Comparison of ENCODE assay signal across 11 mouse cellular contexts in genomic region chr7:115568301-115568700, GRCm38 (mm10).
DNase-seq lines count a peak whose midpoint lies in the region; ATAC-seq and TF ChIP-seq lines count a peak whose summit lies in the region.
"Had no signal": no experiment of that assay in that cellular context is flagged by ENCODE, and none has a peak within 500 bp of the region (broad histone marks: within the 10 kb centered on the region; RNA-seq: fewer than 3 reads in every experiment).

No protein-coding gene starts in this region.

- peak; percentile 66; the same call in 1 of the 2 replicates for ATAC-seq in forebrain, embryonic 15.5 days (replicated peaks)
- 0 out of 2 replicates have a peak, but pooled peaks have one; percentile 17 for ATAC-seq in midbrain, embryonic 13.5 days
- ATAC-seq in activated CD4-positive, CD25-positive, alpha-beta regulatory T cell, adult 4 months: no peak
- ATAC-seq in liver, postnatal 0 days: no peak
- ATAC-seq: CD4-positive, CD25-positive, alpha-beta regulatory T cell, adult 4 months had no signal

- H3K36me3 ChIP-seq in forebrain, embryonic 15.5 days: no peaks in the 10 kb centered on the region
- no peaks in the 10 kb centered on the region for H3K36me3 ChIP-seq in midbrain, embryonic 13.5 days
- no peaks in the 10 kb centered on the region; the same call in 1 of the 2 replicates for H3K36me3 ChIP-seq in liver, postnatal 0 days (replicated peaks; ENCODE audit: insufficient read depth, low read length)
- H3K36me3 ChIP-seq: limb, embryonic 15.5 days had no signal

- no peaks in the 10 kb centered on the region for H3K9me3 ChIP-seq in forebrain, embryonic 15.5 days
- H3K9me3 ChIP-seq in midbrain, embryonic 13.5 days: no peaks in the 10 kb centered on the region
- no peaks in the 10 kb centered on the region for H3K9me3 ChIP-seq in liver, postnatal 0 days (ENCODE audit: low read length)
- H3K9me3 ChIP-seq: limb, embryonic 15.5 days had no signal

- H3K4me2 ChIP-seq in forebrain, embryonic 15.5 days (replicated peaks): peak overlapping the region; percentile 43
- peak overlapping the region; percentile 50 for H3K4me2 ChIP-seq in midbrain, embryonic 13.5 days (replicated peaks)
- H3K4me2 ChIP-seq in liver, postnatal 0 days (ENCODE audit: low read depth, low read length): no peak overlapping the region
- H3K4me2 ChIP-seq: limb, embryonic 15.5 days had no signal

- peaks cover 35% of the 10 kb centered on the region for H3K4me1 ChIP-seq in forebrain, embryonic 15.5 days
- peaks cover 39% of the 10 kb centered on the region for H3K4me1 ChIP-seq in midbrain, embryonic 13.5 days (replicated peaks)
- peaks cover 4% of the 10 kb centered on the region; the same call in 1 of the 2 replicates for H3K4me1 ChIP-seq in liver, postnatal 0 days (ENCODE audit: insufficient read depth)

- peak overlapping the region; percentile 12 for H3K4me3 ChIP-seq in forebrain, embryonic 15.5 days
- peak overlapping the region; percentile 22 for H3K4me3 ChIP-seq in midbrain, embryonic 13.5 days (replicated peaks)
- H3K4me3 ChIP-seq in liver, postnatal 0 days (ENCODE audit: low read depth, low read length): no peak overlapping the region
- H3K4me3 ChIP-seq: limb, embryonic 15.5 days had no signal

- no peak for TF ChIP-seq EP300 in liver, postnatal 0 days (IDR thresholded peaks at IDR 0.05; ENCODE audit: low read depth)

- H3K27me3 ChIP-seq in forebrain, embryonic 15.5 days: no peaks in the 10 kb centered on the region
- H3K27me3 ChIP-seq in midbrain, embryonic 13.5 days: 0 out of 2 replicates have a peak, but pooled peaks cover 8% of the 10 kb centered on the region
- H3K27me3 ChIP-seq in liver, postnatal 0 days (ENCODE audit: insufficient read depth, low read length): no peaks in the 10 kb centered on the region
- H3K27me3 ChIP-seq: limb, embryonic 15.5 days had no signal

- DNase-seq in gastrocnemius, postnatal 25 days: peak; percentile 22
- DNase-seq in gastrocnemius, postnatal 14 days: no peak
- DNase-seq in embryo, embryonic 10.5 days (ENCODE audit: low spot score): peak; percentile 68
- DNase-seq in liver, postnatal 0 days: no peak
- no peak for DNase-seq in cerebellum, postnatal 36 days
- DNase-seq: cerebellum, adult 11-12 months had no signal

- WGBS in forebrain, embryonic 15.5 days: 10% methylated on average over 11 of the region's 11 CpGs
- 18% methylated on average over 11 of the region's 11 CpGs for WGBS in midbrain, embryonic 13.5 days
- WGBS in liver, postnatal 0 days (ENCODE audit: insufficient replicate concordance): 91% methylated on average over 11 of the region's 11 CpGs

- no peak overlapping the region for H3K9ac ChIP-seq in forebrain, embryonic 15.5 days (replicated peaks)
- no peak overlapping the region for H3K9ac ChIP-seq in midbrain, embryonic 13.5 days (replicated peaks)
- no peak overlapping the region for H3K9ac ChIP-seq in liver, postnatal 0 days (replicated peaks)
- H3K9ac ChIP-seq: limb, embryonic 15.5 days had no signal

- TF ChIP-seq CTCF in liver, postnatal 0 days (IDR thresholded peaks at IDR 0.05; ENCODE audit: low read depth): no peak

- intact Hi-C loops in gastrocnemius, postnatal 14 days (cut with DNase I; ENCODE audit: low total_unique reads): no loop called here

- peak overlapping the region; percentile 51 for H3K27ac ChIP-seq in forebrain, embryonic 15.5 days (replicated peaks)
- peak overlapping the region; percentile 56; the same call in 1 of the 2 replicates for H3K27ac ChIP-seq in midbrain, embryonic 13.5 days
- H3K27ac ChIP-seq in liver, postnatal 0 days (ENCODE audit: low read depth): no peak overlapping the region
- H3K27ac ChIP-seq: limb, embryonic 15.5 days had no signal

Comparison
In these comparisons a context has a peak if more than half of its experiments do, and no peak if none do; other contexts are left out.
1. DNase-seq: peak in gastrocnemius, postnatal 25 days (single experiment) and embryo, embryonic 10.5 days (single experiment); none in gastrocnemius, postnatal 14 days (single experiment), liver, postnatal 0 days (single experiment) and cerebellum, postnatal 36 days (0 of 2).
2. ATAC-seq: peak in forebrain, embryonic 15.5 days (single experiment) and midbrain, embryonic 13.5 days (single experiment); none in activated CD4-positive, CD25-positive, alpha-beta regulatory T cell, adult 4 months (single experiment) and liver, postnatal 0 days (single experiment).